Mouse (Mus musculus): ENCODE results near the gene Abcb8. TPM values are rescaled to one million over a fixed set of nuclear protein-coding genes. Genes with fewer than 3 reads are reported as not detected.

Gene Abcb8
- polyA plus RNA-seq, 2 experiments = 16.9 to 18.0 TPM

DNA sequence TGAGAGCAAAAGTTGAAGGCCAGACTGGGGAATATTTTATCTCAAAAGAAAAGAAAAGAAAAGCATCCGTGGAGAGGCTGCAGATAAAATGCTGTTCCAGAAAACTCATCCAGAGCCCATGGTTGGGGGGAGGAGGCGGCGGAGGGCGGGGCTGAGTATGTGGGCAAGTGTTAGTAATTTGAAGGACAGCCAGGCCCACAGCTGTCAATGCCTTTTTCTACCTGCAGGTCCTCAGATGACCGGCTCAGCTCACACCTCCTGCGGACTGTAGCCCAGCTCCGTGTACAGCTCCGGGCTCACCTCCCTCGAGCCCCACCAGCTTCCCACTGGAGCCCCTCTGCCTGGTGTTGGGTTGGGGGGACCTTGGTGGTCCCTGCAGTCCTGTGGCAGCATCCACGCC lies 6.2 kb downstream of the Abcb8 start:
- ATAC-seq (ENCODE audit: insufficient read depth) (no peak), DNase-seq (ENCODE audit: low read depth in 3 of 3, low spot score in 3 of 3) (no peak)
- no peaks in the 10 kb centered on the region for H3K9me3 ChIP-seq (ENCODE audit: control insufficient read depth, low read length)
- H3K36me3 ChIP-seq (replicated peaks; ENCODE audit: control insufficient read depth, insufficient read depth, low read depth) = no peaks in the 10 kb centered on the region
- no peaks in the 10 kb centered on the region for H3K27me3 ChIP-seq (ENCODE audit: control insufficient read depth, insufficient read depth, low read length)
- no peak overlapping the region for H3K4me3 ChIP-seq (ENCODE audit: insufficient read depth in 1 of 2, low read depth in 2 of 2, low read length in 2 of 2)
- no peak overlapping the region for H3K9ac ChIP-seq (replicated peaks)
- H3K4me1 ChIP-seq (replicated peaks; ENCODE audit: control insufficient read depth in 2 of 2, insufficient read depth in 2 of 2, low read length in 1 of 2) = peaks cover 2 to 7% of the 10 kb centered on the region in 2 experiments; a peak in 2 of 4 replicates
- no peak overlapping the region for H3K4me2 ChIP-seq (ENCODE audit: low read depth)
- 73% methylated on average over 10 of the region's 10 CpGs for WGBS (ENCODE audit: insufficient replicate concordance)
- H3K27ac ChIP-seq = no peak overlapping the region
- TF ChIP-seq EP300 (IDR thresholded peaks at IDR 0.05; ENCODE audit: low read depth) = no peak
- no peak for TF ChIP-seq CTCF (IDR thresholded peaks at IDR 0.05; ENCODE audit: low read depth)

DNA sequence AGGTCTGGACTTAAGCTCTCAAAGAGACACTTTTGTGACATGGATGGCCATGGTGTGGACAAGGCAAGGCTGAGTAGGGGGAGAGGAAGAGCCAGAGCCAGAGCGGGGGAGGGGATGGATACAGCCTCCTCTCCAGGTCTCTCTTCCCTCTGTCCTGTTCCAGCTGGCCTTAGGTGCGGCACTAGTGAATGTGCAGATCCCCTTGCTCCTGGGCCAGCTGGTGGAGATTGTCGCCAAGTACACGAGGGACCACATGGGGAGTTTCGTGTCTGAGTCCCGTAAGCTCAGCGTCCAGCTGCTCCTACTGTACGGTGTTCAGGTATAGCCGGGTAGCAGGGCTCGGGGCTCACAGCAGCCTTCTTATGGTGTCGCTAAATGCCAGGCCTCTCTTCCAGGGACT lies 6.9 kb downstream of the Abcb8 start:
- no peak overlapping the region for H3K4me3 ChIP-seq (ENCODE audit: insufficient read depth in 1 of 2, low read depth in 2 of 2, low read length in 2 of 2)
- 83% methylated on average over 11 of the region's 11 CpGs for WGBS (ENCODE audit: insufficient replicate concordance)
- no peak for DNase-seq (ENCODE audit: low read depth in 3 of 3, low spot score in 3 of 3)
- H3K4me2 ChIP-seq (ENCODE audit: low read depth) = no peak overlapping the region
- H3K9me3 ChIP-seq (ENCODE audit: control insufficient read depth, low read length) = no peaks in the 10 kb centered on the region
- no peaks in the 10 kb centered on the region for H3K27me3 ChIP-seq (ENCODE audit: control insufficient read depth, insufficient read depth, low read length)
- TF ChIP-seq EP300 (IDR thresholded peaks at IDR 0.05; ENCODE audit: low read depth) = no peak
- no peak for TF ChIP-seq CTCF (IDR thresholded peaks at IDR 0.05; ENCODE audit: low read depth)
- H3K36me3 ChIP-seq (replicated peaks; ENCODE audit: control insufficient read depth, insufficient read depth, low read depth) = no peaks in the 10 kb centered on the region
- H3K9ac ChIP-seq (replicated peaks) = no peak overlapping the region
- peaks cover under 1 to 2% of the 10 kb centered on the region in 2 experiments; a peak in 1 of 4 replicates for H3K4me1 ChIP-seq (replicated peaks; ENCODE audit: control insufficient read depth in 2 of 2, insufficient read depth in 2 of 2, low read length in 1 of 2)
- no peak overlapping the region for H3K27ac ChIP-seq
- no peak for ATAC-seq (ENCODE audit: insufficient read depth)

DNA sequence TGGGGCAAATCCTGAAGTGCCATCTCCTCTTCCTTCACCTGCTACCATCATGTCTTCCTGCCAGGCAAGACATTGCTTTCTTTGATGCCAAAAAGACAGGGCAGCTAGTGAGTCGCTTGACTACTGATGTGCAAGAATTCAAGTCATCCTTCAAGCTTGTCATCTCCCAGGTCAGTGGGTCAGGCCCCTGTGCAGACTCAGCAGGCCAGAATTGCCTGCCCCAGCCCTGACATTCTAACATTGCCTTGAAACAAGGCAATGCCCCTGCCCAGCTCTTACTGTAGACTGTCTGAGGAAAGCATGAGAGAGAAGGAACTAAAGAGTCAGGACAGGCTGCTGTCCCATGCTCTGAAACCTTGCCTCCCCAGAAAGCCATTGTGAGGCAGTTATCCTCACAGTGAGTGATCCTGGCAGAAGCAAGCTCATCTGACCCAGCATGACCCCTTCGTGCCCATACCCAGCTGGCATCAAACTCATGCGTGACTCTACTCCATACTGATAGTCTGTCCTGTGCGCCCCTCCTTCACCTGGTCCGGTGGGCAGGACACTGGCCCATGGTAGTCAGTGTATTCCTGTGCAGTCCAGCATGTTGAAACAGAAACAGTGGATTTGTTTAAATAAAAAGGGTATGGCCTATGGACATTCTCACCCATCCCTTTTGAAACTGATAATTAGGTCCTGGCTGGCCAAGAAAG lies 7.6 kb downstream of the Abcb8 start:
- Histone ChIP-seq H3K27me3 (ENCODE audit: control insufficient read depth, insufficient read depth, low read length) (no peaks in the 10 kb centered on the region), H3K36me3 (replicated peaks; ENCODE audit: control insufficient read depth, insufficient read depth, low read depth) (no peaks in the 10 kb centered on the region), H3K27ac (no peak overlapping the region), H3K9ac (replicated peaks) (no peak overlapping the region), H3K9me3 (ENCODE audit: control insufficient read depth, low read length) (no peaks in the 10 kb centered on the region), H3K4me1 (replicated peaks; ENCODE audit: control insufficient read depth in 2 of 2, insufficient read depth in 2 of 2, low read length in 1 of 2) (0 out of 4 replicates have a peak, but pooled peaks cover 0 to 2% of the 10 kb centered on the region in 2 experiments), H3K4me2 (ENCODE audit: low read depth) (no peak overlapping the region), H3K4me3 (ENCODE audit: insufficient read depth in 1 of 2, low read depth in 2 of 2, low read length in 2 of 2) (no peak overlapping the region)
- WGBS (ENCODE audit: insufficient replicate concordance) = 78% methylated on average over 5 of the region's 5 CpGs
- no peak for DNase-seq (ENCODE audit: low read depth in 3 of 3, low spot score in 3 of 3)
- no peak for ATAC-seq (ENCODE audit: insufficient read depth)
- TF ChIP-seq EP300 (IDR thresholded peaks at IDR 0.05; ENCODE audit: low read depth) = no peak
- TF ChIP-seq CTCF (IDR thresholded peaks at IDR 0.05; ENCODE audit: low read depth) = no peak

DNA sequence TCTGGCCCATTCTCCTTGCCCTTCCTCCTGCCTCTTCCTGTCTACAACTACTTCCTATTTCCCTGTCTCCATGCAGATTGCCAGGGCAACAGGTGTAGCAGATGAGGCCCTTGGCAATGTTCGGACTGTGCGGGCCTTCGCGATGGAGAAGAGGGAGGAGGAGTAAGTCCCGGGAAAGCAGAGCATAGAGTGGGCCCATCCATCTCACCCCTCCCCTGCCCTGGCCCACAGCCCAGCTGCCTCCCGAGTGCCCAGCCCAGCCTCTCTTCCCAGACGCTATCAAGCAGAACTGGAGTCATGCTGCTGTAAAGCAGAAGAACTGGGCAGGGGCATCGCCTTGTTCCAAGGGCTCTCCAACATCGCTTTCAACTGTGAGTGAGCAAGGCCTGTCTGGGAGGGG lies 8.5 kb downstream of the Abcb8 start:
- TF ChIP-seq EP300 (IDR thresholded peaks at IDR 0.05; ENCODE audit: low read depth) = no peak
- no peak for TF ChIP-seq CTCF (IDR thresholded peaks at IDR 0.05; ENCODE audit: low read depth)
- H3K36me3 ChIP-seq (replicated peaks; ENCODE audit: control insufficient read depth, insufficient read depth, low read depth) = no peaks in the 10 kb centered on the region
- H3K4me1 ChIP-seq (replicated peaks; ENCODE audit: control insufficient read depth in 2 of 2, insufficient read depth in 2 of 2, low read length in 1 of 2) = 0 out of 4 replicates have a peak, but pooled peaks cover 0 to 2% of the 10 kb centered on the region in 2 experiments
- no peak overlapping the region for H3K4me3 ChIP-seq (ENCODE audit: insufficient read depth in 1 of 2, low read depth in 2 of 2, low read length in 2 of 2)
- H3K27me3 ChIP-seq (ENCODE audit: control insufficient read depth, insufficient read depth, low read length) = no peaks in the 10 kb centered on the region
- H3K4me2 ChIP-seq (ENCODE audit: low read depth) = no peak overlapping the region
- DNase-seq (ENCODE audit: low read depth in 3 of 3, low spot score in 3 of 3) = no peak
- H3K27ac ChIP-seq = no peak overlapping the region
- H3K9me3 ChIP-seq (ENCODE audit: control insufficient read depth, low read length) = no peaks in the 10 kb centered on the region
- 74% methylated on average over 9 of the region's 9 CpGs for WGBS (ENCODE audit: insufficient replicate concordance)
- ATAC-seq (ENCODE audit: insufficient read depth) = no peak
- H3K9ac ChIP-seq (replicated peaks) = no peak overlapping the region

DNA sequence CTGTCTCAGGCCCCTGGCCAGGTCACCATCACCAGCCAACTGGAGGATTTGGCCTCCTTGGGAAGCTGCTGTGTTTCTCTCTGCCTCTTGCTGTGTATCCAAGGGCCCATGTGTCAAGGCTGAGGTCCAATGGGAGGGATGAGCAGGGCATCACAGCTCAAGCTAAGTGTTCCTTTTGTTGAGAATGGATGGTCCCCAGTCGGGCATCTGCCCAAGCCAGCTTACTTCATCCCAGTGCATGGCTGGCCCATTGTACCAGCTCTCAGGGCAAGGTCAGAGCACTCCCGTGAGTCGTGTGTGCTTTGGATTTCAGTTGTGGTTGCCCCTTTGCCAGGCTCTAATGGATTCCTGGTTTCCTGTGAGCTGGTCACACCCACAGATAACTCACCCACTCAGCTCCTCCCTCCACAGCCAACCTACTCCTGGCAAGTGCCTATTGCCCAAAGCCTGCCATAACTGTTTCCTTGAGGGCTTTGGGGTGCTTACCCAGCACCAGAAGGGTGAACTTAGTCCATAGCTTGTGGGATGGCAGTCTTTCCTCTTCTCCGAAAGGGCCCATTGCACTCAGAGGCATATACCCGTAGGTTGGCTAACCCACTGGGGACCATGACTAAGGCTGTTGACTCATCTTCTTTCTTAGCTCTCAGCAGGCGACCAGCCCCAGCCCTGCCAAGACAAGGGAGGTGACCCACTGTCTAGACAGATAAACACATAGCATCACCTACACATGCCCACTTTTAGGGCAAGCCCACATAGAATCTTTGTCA lies 11.3 kb downstream of the Abcb8 start:
- no peaks in the 10 kb centered on the region for H3K9me3 ChIP-seq (ENCODE audit: control insufficient read depth, low read length)
- TF ChIP-seq EP300 (IDR thresholded peaks at IDR 0.05; ENCODE audit: low read depth) = no peak
- TF ChIP-seq CTCF (IDR thresholded peaks at IDR 0.05; ENCODE audit: low read depth) = no peak
- no peak overlapping the region for H3K4me3 ChIP-seq (ENCODE audit: insufficient read depth in 1 of 2, low read depth in 2 of 2, low read length in 2 of 2)
- H3K27ac ChIP-seq = no peak overlapping the region
- 0 out of 4 replicates have a peak, but pooled peaks cover 0 to 2% of the 10 kb centered on the region in 2 experiments for H3K4me1 ChIP-seq (replicated peaks; ENCODE audit: control insufficient read depth in 2 of 2, insufficient read depth in 2 of 2, low read length in 1 of 2)
- ATAC-seq (ENCODE audit: insufficient read depth) (no peak), DNase-seq (ENCODE audit: low read depth in 3 of 3, low spot score in 3 of 3) (no peak)
- WGBS (ENCODE audit: insufficient replicate concordance) = 51% methylated on average over 6 of the region's 6 CpGs
- H3K36me3 ChIP-seq (replicated peaks; ENCODE audit: control insufficient read depth, insufficient read depth, low read depth) = no peaks in the 10 kb centered on the region
- no peak overlapping the region for H3K9ac ChIP-seq (replicated peaks)
- no peak overlapping the region for H3K4me2 ChIP-seq (ENCODE audit: low read depth)
- no peaks in the 10 kb centered on the region for H3K27me3 ChIP-seq (ENCODE audit: control insufficient read depth, insufficient read depth, low read length)

Measured in liver, embryonic 14.5 days (tissue).